Mouse (Mus musculus) kidney, adult 2 months (tissue): ENCODE data around the gene Ift122.

Source experiments
- CTCF ChIP-seq: fragments of 200-500 bp; conservative IDR thresholded peaks from 2 replicates; pipeline ENCODE4 v1.5.1; 2011; ENCODE audit warnings: low read depth, mild to moderate bottlenecking, control low read depth, low read length, moderate library complexity, mixed read lengths; ENCODE audit not compliant: insufficient read depth, insufficient read length
- POLR2A ChIP-seq: fragments of 200-500 bp; IDR thresholded peaks from one replicate; pipeline ENCODE4 v1.6.1; 2011; ENCODE audit warnings: low read depth, low read length, control low read depth

- no peak for TF ChIP-seq POLR2A
- TF ChIP-seq CTCF = no peak
These were observed 114.1 kb downstream of the Ift122 start for GRCm38 (mm10) chr6:115967291-115967880.
